Mouse (Mus musculus) thymus, postnatal 10 days (tissue): ENCODE results near the gene Celf1.

ENCODE experiments used
- DNase-seq, 2 experiments: peaks; one replicate each; pipeline ENCODE4 v3.0.0; 2021; ENCODE audit warnings: low spot score in 2 of 2

Gene Celf1

GRCm38 (mm10) chr2:91061849-91062481 is 121.8 kb downstream of the Celf1 start:
- no peak for DNase-seq

GRCm38 (mm10) chr2:91062779-91063606 is 122.8 kb downstream of the Celf1 start:
- no peak for DNase-seq

- no peak for DNase-seq
Observed at GRCm38 (mm10) chr2:91064211-91064610, 124.0 kb downstream of the Celf1 start.

GRCm38 (mm10) chr2:91065544-91065943 is 125.4 kb downstream of the Celf1 start:
- DNase-seq: peak in 1 of 2 experiments; percentile 64

- no peak for DNase-seq
Observed at GRCm38 (mm10) chr2:91066455-91066854, 126.3 kb downstream of the Celf1 start.

- no peak for DNase-seq
Observed at GRCm38 (mm10) chr2:91068162-91068871, 128.1 kb downstream of the Celf1 start.

- DNase-seq: no peak
Observed at GRCm38 (mm10) chr2:91068872-91069165, 128.6 kb downstream of the Celf1 start.
